Mouse (Mus musculus) effector memory CD4-positive, alpha-beta T cell, adult 7 months (primary cell): ENCODE data around the gene Olfr655. TPM values are rescaled to one million over a fixed set of nuclear protein-coding genes. Genes with fewer than 3 reads are reported as not detected.

Source experiments
- polyA plus RNA-seq: library from polyadenylated mRNA; unstranded; fragments of 100-300 nt; shearing (Covaris generic); gene quantifications from one replicate; pipeline ENCODE4 v1.2.1, GENCODE M21; 2017

The Olfr655 gene
- not detected for polyA plus RNA-seq

DNA sequence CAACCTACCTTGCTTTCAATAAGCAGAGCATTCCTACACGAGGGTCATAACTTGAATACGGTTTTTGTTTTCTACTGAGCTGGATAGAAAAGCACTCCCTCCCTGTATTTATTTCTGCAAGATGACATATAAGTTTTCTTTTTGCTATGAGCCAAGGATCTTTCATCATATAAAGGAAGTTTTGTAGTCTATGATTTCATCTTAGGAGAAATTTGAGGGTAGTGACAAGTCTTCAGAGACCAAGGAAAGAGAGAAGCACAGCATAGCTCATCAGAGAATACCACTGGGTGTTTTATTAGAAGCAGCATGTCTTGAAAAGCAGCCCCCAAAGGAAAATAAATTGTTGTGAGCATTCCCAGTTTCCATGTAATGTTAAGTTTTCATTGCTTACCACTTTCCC, at the start of gene Olfr655:
TSS of gene Olfr655 (minus strand) at position 101 of the 400 bp plus-strand sequence.

DNA sequence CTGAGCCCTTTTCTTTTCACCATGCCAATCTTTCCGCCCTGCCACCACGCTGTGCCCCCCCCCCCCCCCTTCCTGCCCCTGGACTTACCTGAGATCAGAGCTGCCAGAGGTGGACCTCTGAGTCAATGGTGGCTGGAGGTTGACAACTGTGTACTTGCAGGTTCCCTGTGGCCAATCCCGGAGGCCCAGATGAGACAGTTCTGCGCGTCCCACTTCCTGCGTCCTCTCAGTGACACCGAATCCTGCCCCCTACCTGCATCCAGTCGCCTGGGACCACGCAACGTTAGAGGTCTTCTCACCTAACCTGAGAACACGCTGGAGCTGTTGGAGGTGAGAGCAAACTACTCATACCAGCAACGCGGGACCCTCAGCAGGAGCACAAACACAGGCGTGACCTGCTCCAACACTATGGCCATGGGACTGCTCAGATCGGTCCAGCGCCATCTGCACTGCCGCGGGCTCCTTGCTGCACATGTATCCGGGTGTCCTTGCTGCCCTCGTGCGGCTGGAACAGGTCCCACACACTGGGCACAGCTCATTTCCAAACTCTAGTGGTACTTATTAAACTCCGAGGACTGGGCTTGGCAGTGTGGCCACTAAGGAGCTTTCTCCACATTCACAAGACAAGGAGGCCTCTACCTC, 45.4 kb upstream of the Olfr655 start, which contains the start of gene Olfr658:
TSS of gene Olfr658 (minus strand) at position 465 of the 642 bp plus-strand sequence.

DNA sequence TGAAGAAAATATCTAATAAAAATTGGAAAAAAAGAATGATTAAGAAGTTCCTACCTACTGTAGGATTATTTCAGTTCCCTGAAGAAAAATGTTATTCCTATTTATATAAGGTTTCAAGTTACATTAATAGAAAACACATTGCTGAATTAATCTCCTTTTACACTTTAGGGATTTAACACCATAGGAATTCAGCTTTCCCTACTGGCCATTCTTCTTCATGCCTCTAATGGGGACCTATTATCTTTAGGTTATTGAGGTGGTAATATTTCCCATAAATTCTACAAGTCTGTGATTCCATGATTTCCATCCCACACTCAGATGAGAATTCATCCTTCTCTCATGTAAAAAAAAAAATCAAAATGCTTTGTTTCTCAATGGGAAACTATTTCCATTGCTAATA, 22.9 kb upstream of the Olfr655 start, which contains the start of gene Olfr657:
TSS of gene Olfr657 (plus strand) at position 301 of the 400 bp plus-strand sequence.

DNA sequence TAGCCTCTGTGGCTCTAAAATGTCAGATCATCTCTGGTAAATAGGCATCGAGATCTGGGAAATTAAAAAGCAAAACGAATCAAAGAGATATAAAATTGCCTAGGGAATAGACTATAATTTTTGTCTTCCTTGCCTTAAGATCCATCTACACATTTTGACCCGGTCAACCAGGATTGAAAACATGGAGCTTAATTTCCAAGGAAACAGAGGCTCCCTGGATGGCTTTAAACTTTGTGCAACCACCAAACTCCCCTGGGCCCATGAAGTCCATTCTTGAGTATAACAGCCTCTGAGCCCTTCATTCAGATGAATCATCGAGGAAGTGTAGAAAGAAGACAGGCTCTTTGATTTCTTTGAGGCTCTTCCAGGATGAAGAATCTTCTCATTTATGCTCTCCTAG, 12.1 kb upstream of the Olfr655 start, which contains the start of gene Olfr656:
TSS of gene Olfr656 (plus strand) at position 301 of the 400 bp plus-strand sequence.

DNA sequence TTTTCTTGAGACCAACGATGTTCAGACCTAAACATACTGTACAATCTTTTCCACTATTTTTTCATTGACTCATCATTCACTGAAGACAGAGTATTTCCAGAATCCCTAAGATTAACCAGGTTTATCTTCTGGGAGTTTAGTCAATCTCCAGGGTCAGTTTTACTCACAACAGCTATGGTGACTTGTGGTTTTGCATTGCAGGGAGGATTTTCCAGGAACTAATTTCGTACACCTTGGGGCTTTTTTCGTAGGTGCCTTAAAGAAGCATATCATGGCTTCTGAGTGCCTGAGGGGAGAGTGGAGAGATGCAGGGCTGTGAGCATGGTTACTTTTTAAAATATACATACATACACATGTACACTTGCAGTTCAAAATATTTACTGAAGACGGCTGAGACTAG, 14.9 kb downstream of the Olfr655 start, which contains the start of gene Olfr654:
TSS of gene Olfr654 (plus strand) at position 301 of the 400 bp plus-strand sequence.

DNA sequence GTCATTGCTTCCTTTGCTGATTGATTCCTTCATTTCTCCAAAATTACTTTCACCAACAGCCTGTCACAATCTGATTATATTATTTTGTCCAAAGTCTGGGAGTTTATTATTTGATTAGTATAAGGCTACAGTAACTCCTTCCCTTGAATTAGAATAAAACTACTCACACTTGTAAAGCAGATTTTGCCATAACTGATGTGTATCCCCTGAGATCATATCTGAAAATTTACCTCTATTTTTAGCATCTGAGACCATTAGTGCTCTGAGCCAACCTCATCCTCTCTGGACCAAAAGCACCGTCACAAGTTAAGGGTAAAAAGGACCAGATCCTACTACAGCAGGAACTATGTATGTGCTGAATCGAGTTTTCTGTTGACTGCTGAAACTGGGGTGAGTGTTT, 24.6 kb downstream of the Olfr655 start, which contains the start of gene Olfr653:
TSS of gene Olfr653 (plus strand) at position 301 of the 400 bp plus-strand sequence.

DNA sequence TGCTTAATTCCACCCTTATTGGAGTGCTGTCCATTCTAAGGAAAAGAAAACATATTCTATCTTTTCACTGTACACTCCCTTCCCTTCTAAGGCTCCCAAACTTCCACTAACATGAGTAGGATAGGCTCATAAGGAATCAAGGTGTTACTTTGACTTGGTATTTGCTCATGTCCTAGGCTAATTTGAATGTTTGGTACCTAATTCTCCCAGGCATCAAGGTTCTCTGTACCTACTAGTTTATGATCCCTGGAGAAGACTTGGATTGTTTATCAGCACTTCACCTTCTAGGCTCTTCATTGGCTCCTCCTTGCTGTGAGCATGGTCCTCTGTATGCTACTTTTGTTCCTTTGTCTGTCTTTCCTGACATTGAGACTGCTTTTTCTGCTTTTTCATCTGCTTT, 41.0 kb downstream of the Olfr655 start, which contains the start of gene Olfr652:
TSS of gene Olfr652 (plus strand) at position 301 of the 400 bp plus-strand sequence.

DNA sequence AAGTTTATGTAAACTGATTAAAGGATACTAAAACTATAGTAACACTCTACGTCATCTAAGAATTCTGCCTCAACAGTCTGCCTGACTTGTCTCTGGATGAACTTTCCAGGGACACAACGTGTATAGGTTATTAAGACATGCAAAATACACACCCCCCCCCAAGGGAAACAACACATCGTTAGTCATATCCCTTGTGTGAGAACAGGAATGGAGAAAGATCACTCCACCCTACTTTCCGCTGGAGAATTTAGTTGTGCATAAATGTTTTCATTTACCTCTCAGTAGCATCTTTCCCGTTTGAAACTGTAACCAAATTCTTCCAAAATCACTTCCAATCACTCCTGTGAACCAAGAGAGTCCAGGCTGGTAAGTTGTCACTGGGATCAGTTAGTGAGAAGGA, 51.7 kb downstream of the Olfr655 start, which contains the start of gene Olfr651:
TSS of gene Olfr651 (plus strand) at position 301 of the 400 bp plus-strand sequence.

Other genes starting within 250 kb of the Olfr655 start
- 10.2 TPM for gene Trim12c, start 248.4 kb downstream of the Olfr655 start, polyA plus RNA-seq
- 0.46 TPM for gene Trim30b, start 231.9 kb downstream of the Olfr655 start, polyA plus RNA-seq
- gene Trim30c, start 200.9 kb downstream of the Olfr655 start, polyA plus RNA-seq: 3.5 TPM
- gene Trim30a, start 136.6 kb downstream of the Olfr655 start, polyA plus RNA-seq: 51.2 TPM
- 15.0 TPM for gene Trim30d, start 93.9 kb downstream of the Olfr655 start, polyA plus RNA-seq
- gene Olfr651, start 51.6 kb downstream of the Olfr655 start, polyA plus RNA-seq: not detected
- gene Olfr652, start 40.9 kb downstream of the Olfr655 start, polyA plus RNA-seq: 0.20 TPM
- gene Olfr653, start 24.5 kb downstream of the Olfr655 start, polyA plus RNA-seq: not detected
- gene Olfr654, start 14.8 kb downstream of the Olfr655 start, polyA plus RNA-seq: not detected
- not detected for gene Olfr656, start 12.2 kb upstream of the Olfr655 start, polyA plus RNA-seq
- 0.26 TPM for gene Olfr657, start 23.0 kb upstream of the Olfr655 start, polyA plus RNA-seq
- gene Olfr658, start 45.5 kb upstream of the Olfr655 start, polyA plus RNA-seq: 0.22 TPM
- gene Olfr659, start 65.0 kb upstream of the Olfr655 start, polyA plus RNA-seq: 0.30 TPM
- gene Olfr661, start 84.7 kb upstream of the Olfr655 start, polyA plus RNA-seq: not detected
- gene Usp17le, start 175.7 kb upstream of the Olfr655 start, polyA plus RNA-seq: not detected
- gene Usp17lb, start 240.8 kb upstream of the Olfr655 start, polyA plus RNA-seq: not detected